Mouse (Mus musculus) E14TG2a.4 (cell line): ENCODE results near the gene H2-Ab1.

Source experiments
- H3K27me3 ChIP-seq: 2 replicates; pipeline ENCODE4 v1.6.1; 2014; ENCODE audit warnings: low read length, control low read depth; ENCODE audit not compliant: insufficient read depth
- H3K36me3 ChIP-seq: 2 replicates; pipeline ENCODE4 v1.6.1; 2014; ENCODE audit warnings: low read length, control low read depth; ENCODE audit not compliant: insufficient read depth
- H3K4me1 ChIP-seq: replicated peaks from 2 replicates; pipeline ENCODE4 v1.6.1; 2014; ENCODE audit warnings: low read depth, low read length, control low read depth
- H3K4me3 ChIP-seq: replicated peaks from 2 replicates; pipeline ENCODE4 v1.5.1; 2014; ENCODE audit warnings: mild to moderate bottlenecking, low read length
- H3K9me3 ChIP-seq: 2 replicates; pipeline ENCODE4 v1.6.1; 2014; ENCODE audit warnings: low read length, control low read depth
- CTCF ChIP-seq: conservative IDR thresholded peaks from 2 replicates; pipeline ENCODE4 v1.5.1; 2014; ENCODE audit warnings: low read length
- NANOG ChIP-seq: IDR thresholded peaks from 2 replicates; pipeline ENCODE4 v1.6.1; 2014; ENCODE audit warnings: borderline replicate concordance, low read length, mixed read lengths
- POU5F1 ChIP-seq: IDR thresholded peaks from 2 replicates; pipeline ENCODE4 v1.6.1; 2014; ENCODE audit warnings: low read length, borderline replicate concordance

The H2-Ab1 gene

DNA sequence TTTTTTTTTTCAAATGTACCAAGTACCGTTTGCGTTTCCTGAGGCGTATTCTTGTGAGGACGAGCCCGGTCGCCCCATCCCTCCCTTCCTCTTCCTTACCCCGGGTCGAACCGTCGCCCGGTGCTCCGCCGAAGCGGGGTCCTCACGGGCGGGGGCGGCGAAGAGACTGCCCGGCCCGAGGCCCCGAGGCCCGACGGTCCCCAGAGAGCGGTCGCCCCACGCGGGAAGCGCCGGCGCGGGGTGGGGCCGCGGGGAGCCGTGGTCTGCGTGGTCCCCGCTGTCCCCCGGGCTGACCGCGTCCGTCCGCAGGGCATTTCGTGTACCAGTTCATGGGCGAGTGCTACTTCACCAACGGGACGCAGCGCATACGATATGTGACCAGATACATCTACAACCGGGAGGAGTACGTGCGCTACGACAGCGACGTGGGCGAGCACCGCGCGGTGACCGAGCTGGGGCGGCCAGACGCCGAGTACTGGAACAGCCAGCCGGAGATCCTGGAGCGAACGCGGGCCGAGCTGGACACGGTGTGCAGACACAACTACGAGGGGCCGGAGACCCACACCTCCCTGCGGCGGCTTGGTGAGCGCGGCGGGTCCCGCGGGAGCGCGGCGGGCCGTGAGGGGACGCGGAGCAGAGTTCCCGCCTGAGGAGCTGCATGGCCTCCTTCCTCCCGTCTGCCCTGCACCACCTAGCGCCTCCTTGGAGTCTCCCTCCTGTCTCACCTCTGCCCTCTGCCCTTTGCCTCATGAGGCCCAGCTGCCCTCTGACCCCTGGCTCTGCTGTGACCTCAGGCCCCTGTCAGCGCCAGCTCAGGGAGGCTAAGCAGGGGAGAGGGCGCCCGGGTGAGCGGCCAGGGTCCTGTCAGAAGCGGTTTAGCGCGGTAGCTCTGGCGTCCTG, 7.2 kb downstream of the H2-Ab1 start:
- TF ChIP-seq POU5F1 (no peak), CTCF (no peak), NANOG (no peak)
- Histone ChIP-seq H3K9me3 (no peaks in the 10 kb centered on the region), H3K27me3 (peaks cover 81% of the 10 kb centered on the region), H3K36me3 (no peaks in the 10 kb centered on the region), H3K4me3 (peak overlapping the region; percentile 75), H3K4me1 (peaks cover 20% of the 10 kb centered on the region)

DNA sequence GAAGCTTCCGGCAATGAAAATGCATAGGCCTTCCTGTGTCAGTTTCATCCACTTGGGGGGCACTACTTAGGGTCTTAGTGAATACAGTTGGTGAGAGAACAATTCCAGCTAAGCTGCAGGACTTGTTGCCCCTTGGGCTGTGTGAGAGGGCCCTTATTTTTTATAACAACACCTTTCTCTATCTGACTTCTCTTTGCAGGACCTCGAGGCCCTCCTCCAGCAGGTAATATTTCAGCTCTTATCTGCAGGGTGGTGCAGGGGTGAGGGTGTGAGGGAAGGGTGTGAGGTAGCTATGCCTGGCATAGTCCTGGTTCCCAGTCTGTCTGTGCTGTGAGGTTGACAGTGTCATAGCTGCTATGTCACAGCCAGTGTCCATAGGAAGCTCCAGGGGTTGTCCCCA, 10.8 kb downstream of the H2-Ab1 start:
- Histone ChIP-seq H3K4me1 (peaks cover 17% of the 10 kb centered on the region), H3K27me3 (peaks cover 52% of the 10 kb centered on the region), H3K4me3 (no peak overlapping the region), H3K36me3 (no peaks in the 10 kb centered on the region), H3K9me3 (no peaks in the 10 kb centered on the region)
- TF ChIP-seq CTCF: no peak
- no peak for TF ChIP-seq POU5F1
- no peak for TF ChIP-seq NANOG

DNA sequence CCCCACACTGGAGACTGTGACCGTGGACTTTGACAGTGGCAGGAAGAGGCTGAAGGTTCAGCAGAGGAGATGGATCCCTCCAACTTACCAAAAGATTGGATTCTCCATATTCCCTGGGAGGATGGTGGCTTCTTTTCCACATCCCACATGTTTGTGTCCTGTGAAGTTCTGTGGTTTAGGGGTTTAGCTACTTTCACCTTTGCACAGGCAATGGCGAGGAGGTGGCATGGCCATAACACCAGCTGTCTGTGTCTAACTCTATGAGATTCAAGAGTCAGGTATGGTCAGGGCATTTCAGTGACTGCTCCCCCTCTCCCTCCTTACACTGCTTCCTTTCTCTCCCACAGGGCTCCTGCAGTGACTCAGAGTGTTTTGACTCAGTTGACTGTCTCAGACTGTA, 11.3 kb downstream of the H2-Ab1 start:
- H3K4me3 ChIP-seq: no peak overlapping the region
- TF ChIP-seq NANOG (no peak), CTCF (no peak), POU5F1 (no peak)
- H3K36me3 ChIP-seq: no peaks in the 10 kb centered on the region
- H3K9me3 ChIP-seq: no peaks in the 10 kb centered on the region
- H3K4me1 ChIP-seq: peaks cover 12% of the 10 kb centered on the region
- peaks cover 47% of the 10 kb centered on the region for H3K27me3 ChIP-seq

DNA sequence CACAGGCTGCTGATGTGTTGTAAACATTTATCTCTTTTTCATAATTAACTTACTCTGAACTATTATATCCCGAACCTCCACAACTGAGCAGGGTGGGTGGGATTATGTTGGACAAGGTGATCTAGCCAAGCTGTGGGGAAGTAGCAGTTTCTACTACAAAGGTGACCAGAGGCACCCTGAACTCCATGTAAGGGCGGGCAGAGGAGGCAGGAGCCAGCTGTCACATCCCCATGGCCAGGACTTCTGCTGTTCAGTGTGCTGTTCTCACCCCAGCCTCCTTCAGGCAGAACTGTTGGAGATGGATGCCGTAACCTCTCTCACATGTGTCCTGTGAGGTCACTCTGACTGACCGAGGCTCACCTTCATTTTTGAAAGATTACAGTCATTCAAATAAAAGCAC, 12.3 kb downstream of the H2-Ab1 start:
- Histone ChIP-seq H3K9me3 (no peaks in the 10 kb centered on the region), H3K4me3 (no peak overlapping the region), H3K27me3 (peaks cover 36% of the 10 kb centered on the region), H3K4me1 (peaks cover 6% of the 10 kb centered on the region), H3K36me3 (no peaks in the 10 kb centered on the region)
- TF ChIP-seq POU5F1 (no peak), CTCF (no peak), NANOG (no peak)

DNA sequence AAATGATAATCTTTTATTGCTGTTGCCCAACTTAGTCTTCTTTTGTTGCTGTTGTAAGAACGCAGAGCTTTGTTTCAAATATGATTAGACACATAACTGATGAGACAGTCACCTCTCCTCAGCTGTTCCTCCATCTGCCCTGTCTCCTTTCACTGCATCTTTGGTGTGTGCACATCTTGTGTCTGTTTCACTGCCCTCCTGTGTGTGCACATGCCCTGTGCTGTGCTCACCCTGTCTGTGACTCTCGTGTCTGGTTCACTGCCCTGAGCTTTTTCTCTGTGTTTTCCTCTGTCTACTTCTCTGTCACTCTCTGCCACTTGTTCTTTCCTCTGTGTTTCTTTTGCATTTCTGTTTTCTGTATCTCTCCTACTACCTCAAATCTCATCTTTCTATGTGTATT, 12.7 kb downstream of the H2-Ab1 start:
- peaks cover 32% of the 10 kb centered on the region for H3K27me3 ChIP-seq
- H3K36me3 ChIP-seq: no peaks in the 10 kb centered on the region
- no peaks in the 10 kb centered on the region for H3K9me3 ChIP-seq
- no peak for TF ChIP-seq NANOG
- TF ChIP-seq CTCF: no peak
- no peak for TF ChIP-seq POU5F1
- no peak overlapping the region for H3K4me3 ChIP-seq
- peaks cover 4% of the 10 kb centered on the region for H3K4me1 ChIP-seq

DNA sequence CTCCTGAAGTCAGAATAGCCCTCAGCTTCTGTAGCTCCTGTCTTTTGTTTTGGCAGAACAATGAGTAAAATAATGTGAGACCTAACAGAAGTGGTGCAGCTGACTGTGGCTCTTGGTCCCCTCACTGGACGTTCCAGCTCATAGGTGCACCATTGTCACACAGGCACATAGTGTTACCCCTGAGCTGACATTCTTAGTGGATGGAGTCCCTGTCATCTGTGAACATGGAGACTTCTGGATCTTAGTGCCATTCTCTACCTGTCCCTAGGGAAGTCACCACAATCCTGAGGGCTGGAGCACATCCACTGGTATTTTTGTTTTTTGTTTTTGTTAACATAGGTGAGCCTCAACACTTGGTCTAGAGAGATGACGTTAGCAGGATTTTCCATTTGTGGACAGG, 13.5 kb downstream of the H2-Ab1 start:
- no peak for TF ChIP-seq NANOG
- no peak for TF ChIP-seq POU5F1
- no peak for TF ChIP-seq CTCF
- no peaks in the 10 kb centered on the region for H3K4me1 ChIP-seq
- H3K27me3 ChIP-seq: peaks cover 28% of the 10 kb centered on the region
- no peak overlapping the region for H3K4me3 ChIP-seq
- H3K9me3 ChIP-seq: no peaks in the 10 kb centered on the region
- H3K36me3 ChIP-seq: no peaks in the 10 kb centered on the region

DNA sequence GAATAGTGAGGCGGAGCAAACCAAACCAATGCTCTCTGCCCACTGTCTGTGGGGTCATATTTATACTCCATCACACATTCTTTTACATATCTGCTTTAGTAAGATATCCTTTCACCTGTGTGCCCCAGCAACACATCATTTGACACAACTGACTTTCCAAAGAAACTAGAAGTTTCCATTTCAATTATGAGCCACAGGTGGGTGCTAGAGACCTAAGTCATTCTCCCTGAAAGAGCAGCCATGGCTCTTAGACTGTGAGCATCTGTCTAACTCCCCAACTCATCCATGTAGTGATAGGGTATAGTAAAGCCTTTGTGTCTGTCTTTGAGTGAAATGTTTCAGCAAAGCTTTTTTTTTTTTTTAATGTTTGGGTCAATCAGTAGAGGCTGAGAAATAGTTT, 14.6 kb downstream of the H2-Ab1 start:
- H3K9me3 ChIP-seq: no peaks in the 10 kb centered on the region
- no peak for TF ChIP-seq NANOG
- no peak for TF ChIP-seq POU5F1
- no peak for TF ChIP-seq CTCF

DNA sequence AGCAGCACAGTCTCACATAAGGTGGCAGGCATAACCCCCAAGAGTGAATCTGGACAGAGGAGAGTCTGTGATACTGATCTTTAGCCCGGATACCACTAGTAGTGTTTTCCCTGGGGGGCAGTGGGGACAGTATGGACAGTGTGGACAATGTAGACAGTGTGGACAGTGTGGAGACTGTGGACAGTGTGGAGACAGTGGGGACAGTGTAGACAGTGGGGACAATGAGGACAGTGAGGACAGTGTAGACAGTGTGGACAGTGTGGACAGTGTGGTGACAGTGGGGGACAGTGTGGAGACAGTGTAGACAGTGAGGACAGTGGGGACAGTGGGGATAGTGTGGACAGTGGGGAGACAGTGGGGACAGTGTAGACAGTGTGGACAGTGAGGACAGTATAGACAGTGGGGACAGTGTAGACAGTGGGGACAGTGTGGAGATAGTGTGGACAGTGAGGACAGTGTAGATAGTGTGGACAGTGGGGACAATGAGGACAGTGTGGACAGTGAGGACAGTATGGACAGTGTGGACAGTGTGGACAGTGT, 23.1 kb downstream of the H2-Ab1 start:
- H3K36me3 ChIP-seq: no peaks in the 10 kb centered on the region
- no peaks in the 10 kb centered on the region for H3K9me3 ChIP-seq
- no peak for TF ChIP-seq CTCF
- TF ChIP-seq NANOG: no peak
- no peak for TF ChIP-seq POU5F1
- H3K4me1 ChIP-seq: no peaks in the 10 kb centered on the region
- no peak overlapping the region for H3K4me3 ChIP-seq
- H3K27me3 ChIP-seq: no peaks in the 10 kb centered on the region

More for the DNA sequence above, 14.6 kb downstream of the H2-Ab1 start:
- Histone ChIP-seq H3K4me1 (no peaks in the 10 kb centered on the region), H3K4me3 (no peak overlapping the region), H3K36me3 (no peaks in the 10 kb centered on the region), H3K27me3 (peaks cover 18% of the 10 kb centered on the region)

DNA sequence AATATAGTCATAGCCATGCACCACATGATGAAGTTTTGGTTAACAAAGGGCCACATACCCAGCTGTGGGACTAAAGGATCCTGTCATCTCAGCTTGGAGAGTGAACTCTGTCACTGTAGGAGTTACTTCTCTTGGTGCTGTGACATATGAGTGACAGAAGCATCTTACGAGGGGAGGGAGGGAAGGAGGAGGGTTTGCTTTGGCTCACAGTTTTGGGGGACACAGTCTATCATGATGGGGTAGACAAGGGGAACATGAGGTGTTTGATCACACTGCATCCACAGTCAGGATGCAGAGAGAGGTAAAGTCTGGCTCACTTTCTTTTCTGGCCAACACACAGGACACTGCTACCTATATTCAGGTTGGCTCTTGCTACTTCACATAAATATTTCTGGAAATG, 24.3 kb downstream of the H2-Ab1 start:
- Histone ChIP-seq H3K36me3 (no peaks in the 10 kb centered on the region), H3K4me3 (no peak overlapping the region), H3K4me1 (no peaks in the 10 kb centered on the region), H3K9me3 (no peaks in the 10 kb centered on the region), H3K27me3 (no peaks in the 10 kb centered on the region)
- no peak for TF ChIP-seq POU5F1
- TF ChIP-seq CTCF: no peak
- no peak for TF ChIP-seq NANOG
